Mouse (Mus musculus) bone marrow macrophage, adult 2 months (primary cell): Measurements from ENCODE around the gene Svs1. TPM values are rescaled to one million over a fixed set of nuclear protein-coding genes. Genes with fewer than 3 reads are reported as not detected.
A peak's percentile ranks its signal among the peaks of the same experiment; 100 is the strongest.
"Not testable (repeated sequence)": the region's sequence is repeated elsewhere in the genome, so short reads cannot be mapped to it uniquely, and the experiment has no call there.

ENCODE experiments used
- H3K27ac ChIP-seq: 2 replicates; pipeline ENCODE4 v1.5.1; 2012; ENCODE audit warnings: low read depth, low read length; ENCODE audit not compliant: insufficient read depth
- H3K4me1 ChIP-seq: 2 replicates; pipeline ENCODE4 v1.6.1; 2012; ENCODE audit warnings: low read length; ENCODE audit not compliant: control insufficient read depth, insufficient read depth
- H3K4me3 ChIP-seq: 2 replicates; pipeline ENCODE4 v1.5.1; 2012; ENCODE audit warnings: mild to moderate bottlenecking, low read length, moderate library complexity; ENCODE audit not compliant: insufficient read depth
- CTCF ChIP-seq: IDR thresholded peaks from 2 replicates; pipeline ENCODE4 v1.5.1; 2012; ENCODE audit warnings: low read depth, mild to moderate bottlenecking, low read length, moderate library complexity
- POLR2A ChIP-seq: IDR thresholded peaks from 2 replicates; pipeline ENCODE4 v1.6.1; 2012; ENCODE audit warnings: mild to moderate bottlenecking, low read depth, low read length, borderline replicate concordance
- polyA plus RNA-seq: library from polyadenylated mRNA; stranded (reverse); fragments of >200 nt; gene quantifications from 2 replicates; pipeline ENCODE4 v1.2.4, GENCODE M21; 2012; ENCODE audit not compliant: missing spikeins, insufficient read depth, insufficient read length

The Svs1 gene
- not detected in 2 replicates for polyA plus RNA-seq

DNA sequence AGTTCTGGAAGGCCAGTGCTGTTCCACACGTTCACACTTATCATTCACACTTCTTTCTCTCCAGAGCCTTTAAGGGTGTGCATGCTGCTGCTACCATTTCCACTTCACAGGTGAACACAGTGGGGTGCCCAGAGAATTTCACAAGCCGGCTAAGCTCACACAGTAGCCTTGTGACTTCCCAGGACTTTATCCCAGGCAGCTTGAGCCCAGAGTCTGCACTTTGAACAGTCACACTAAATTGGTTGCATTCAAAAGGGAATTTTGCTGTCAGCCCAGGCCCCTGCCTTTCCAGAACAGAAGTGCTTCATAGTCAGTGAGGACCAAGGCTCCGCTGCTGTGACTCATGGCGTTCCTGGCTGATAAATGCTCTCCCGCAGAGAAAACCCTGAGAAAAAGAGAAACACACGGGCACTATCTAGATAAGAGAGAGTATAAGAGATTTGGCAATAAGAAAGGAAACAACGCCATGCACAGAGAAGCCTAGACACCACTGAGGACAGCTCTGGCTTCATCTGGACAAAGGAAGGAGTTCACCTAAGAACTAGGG is at the start of gene Svs1:
Gene Svs1 (plus strand): TSS at position 418 of the 547 bp plus-strand sequence.
- no peak for TF ChIP-seq POLR2A
- TF ChIP-seq CTCF = no peak
- Histone ChIP-seq H3K27ac (no peak within 1 kb of the TSS), H3K4me1 (no peaks in the 10 kb centered on the region), H3K4me3 (no peak within 1 kb of the TSS)

DNA sequence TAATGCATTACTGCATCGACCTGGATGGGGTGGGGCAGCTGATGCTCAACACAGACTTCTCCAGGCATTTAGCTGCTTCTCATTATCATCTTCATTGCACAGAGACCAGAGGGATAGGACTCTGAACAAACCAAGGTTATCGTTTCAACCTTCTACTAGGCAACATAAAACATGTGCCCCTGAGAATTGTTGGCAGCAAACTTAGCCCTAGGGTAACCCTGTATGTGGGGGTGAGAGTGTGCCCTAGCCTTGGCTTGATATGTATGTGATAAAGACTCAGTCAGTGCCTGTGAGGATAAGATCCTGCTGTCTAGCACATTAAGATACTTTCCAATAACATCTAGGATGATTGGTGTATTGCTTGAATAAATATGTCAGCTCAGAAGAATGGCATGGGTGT is 37.1 kb upstream of the Svs1 start:
- TF ChIP-seq CTCF = no peak
- TF ChIP-seq POLR2A = no peak
- no peak overlapping the region for H3K4me3 ChIP-seq
- H3K4me1 ChIP-seq = peaks cover 5% of the 10 kb centered on the region; the same call in 1 of the 2 replicates
- no peak overlapping the region for H3K27ac ChIP-seq

GRCm38 (mm10) chr6:48950676-48951075 is 36.0 kb upstream of the Svs1 start:
- Histone ChIP-seq H3K27ac (no peak overlapping the region), H3K4me1 (peaks cover 5% of the 10 kb centered on the region; the same call in 1 of the 2 replicates), H3K4me3 (no peak overlapping the region)
- TF ChIP-seq POLR2A (no peak), CTCF (no peak)

- peaks cover 8% of the 10 kb centered on the region for H3K4me1 ChIP-seq
- no peak overlapping the region for H3K27ac ChIP-seq
- no peak overlapping the region for H3K4me3 ChIP-seq
- TF ChIP-seq CTCF = no peak
- TF ChIP-seq POLR2A = no peak
These were observed 35.0 kb upstream of the Svs1 start for GRCm38 (mm10) chr6:48951630-48952029.

- TF ChIP-seq POLR2A = no peak
- TF ChIP-seq CTCF = no peak
- H3K27ac ChIP-seq = no peak overlapping the region
- H3K4me3 ChIP-seq = no peak overlapping the region
- H3K4me1 ChIP-seq = peaks cover 14% of the 10 kb centered on the region
These were observed 33.4 kb upstream of the Svs1 start for GRCm38 (mm10) chr6:48953220-48953619.

DNA sequence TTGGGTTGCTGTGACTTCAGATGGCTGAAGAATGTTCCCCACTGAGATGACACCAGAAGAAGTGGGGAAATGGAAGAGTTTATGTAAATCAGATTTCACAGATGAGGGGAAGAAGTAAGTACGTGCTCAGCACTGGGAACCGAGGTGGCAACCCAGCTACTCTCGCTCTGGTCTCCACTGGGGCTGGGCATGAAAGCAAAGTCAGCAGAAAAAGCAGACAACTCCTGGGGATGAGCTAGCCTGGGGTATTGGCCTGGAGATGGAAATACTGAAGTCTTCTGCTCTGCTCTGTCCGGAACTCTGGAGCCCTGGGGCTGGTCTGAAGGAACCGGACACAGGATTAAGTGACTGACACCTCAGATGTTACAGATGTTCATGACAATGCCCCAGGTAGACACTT is 32.5 kb upstream of the Svs1 start:
- H3K27ac ChIP-seq = no peak overlapping the region
- no peak overlapping the region for H3K4me3 ChIP-seq
- H3K4me1 ChIP-seq = peaks cover 14% of the 10 kb centered on the region
- TF ChIP-seq CTCF = no peak
- TF ChIP-seq POLR2A = no peak

GRCm38 (mm10) chr6:48954946-48955345 is 31.7 kb upstream of the Svs1 start:
- Histone ChIP-seq H3K4me1 (peaks cover 12% of the 10 kb centered on the region), H3K27ac (no peak overlapping the region), H3K4me3 (no peak overlapping the region)
- TF ChIP-seq CTCF (peak; percentile 22; the same call in 1 of the 2 replicates), POLR2A (no peak)

- TF ChIP-seq POLR2A (no peak), CTCF (no peak)
- H3K27ac ChIP-seq = no peak overlapping the region
- no peak overlapping the region for H3K4me3 ChIP-seq
- peaks cover 9% of the 10 kb centered on the region for H3K4me1 ChIP-seq
These were observed 29.9 kb upstream of the Svs1 start for GRCm38 (mm10) chr6:48956785-48957184.

GRCm38 (mm10) chr6:48958053-48958452 is 28.6 kb upstream of the Svs1 start:
- Histone ChIP-seq H3K27ac (no peak overlapping the region), H3K4me1 (peaks cover 9% of the 10 kb centered on the region), H3K4me3 (no peak overlapping the region)
- TF ChIP-seq POLR2A (no peak), CTCF (no peak)

DNA sequence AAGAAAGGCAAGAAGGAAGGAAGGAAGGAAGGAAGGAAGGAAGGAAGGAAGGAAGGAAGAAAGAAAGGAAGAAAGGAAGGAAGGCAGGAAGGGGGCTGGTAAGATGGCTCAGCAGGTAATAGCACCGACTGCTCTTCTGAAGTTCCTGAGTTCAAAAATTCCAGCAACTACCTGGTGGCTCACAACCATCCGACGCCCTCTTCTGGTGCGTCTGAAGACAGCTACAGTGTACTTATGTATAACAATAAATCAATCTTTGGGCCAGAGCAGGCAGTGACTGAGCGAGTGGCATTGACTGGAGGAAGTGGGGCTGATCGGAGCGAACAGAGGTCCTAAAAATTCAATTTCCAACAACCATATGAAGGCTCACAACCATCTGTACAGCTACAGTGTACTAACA is 27.5 kb upstream of the Svs1 start:
- not testable (repeated sequence) for H3K27ac ChIP-seq, H3K4me1 ChIP-seq

DNA sequence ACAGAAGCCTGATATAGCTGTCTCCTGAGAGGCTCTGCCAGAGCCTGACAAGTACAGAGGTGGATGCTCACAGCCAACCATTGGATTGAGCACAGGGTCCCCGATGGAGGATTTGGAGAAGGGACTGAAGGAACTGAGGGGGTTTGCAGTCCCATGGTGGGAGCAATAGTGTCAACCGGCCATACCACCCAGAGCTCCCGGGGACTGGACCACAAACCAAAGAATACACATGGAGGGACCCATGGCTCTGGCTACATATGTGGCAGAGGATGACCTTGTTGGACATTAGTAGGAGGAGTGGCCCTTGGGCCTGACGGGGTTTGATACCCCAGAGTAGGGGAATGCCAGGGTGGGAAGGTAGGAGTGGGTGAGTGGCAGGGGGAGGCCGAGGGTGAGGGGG is 20.0 kb upstream of the Svs1 start:
- H3K27ac ChIP-seq, H3K4me3 ChIP-seq, H3K4me1 ChIP-seq: not testable (repeated sequence)

More for the DNA sequence above, 27.5 kb upstream of the Svs1 start:
- not testable (repeated sequence) for H3K4me3 ChIP-seq
